Mouse (Mus musculus): Measurements from ENCODE around the gene Hbb-bh2. TPM values are rescaled to one million over a fixed set of nuclear protein-coding genes. Genes with fewer than 3 reads are reported as not detected.
"Not testable (repeated sequence)": the region's sequence is repeated elsewhere in the genome, so short reads cannot be mapped to it uniquely, and the experiment has no call there.

Hbb-bh2 gene
- total RNA-seq, 2 experiments from 2014 or later = not detected

DNA sequence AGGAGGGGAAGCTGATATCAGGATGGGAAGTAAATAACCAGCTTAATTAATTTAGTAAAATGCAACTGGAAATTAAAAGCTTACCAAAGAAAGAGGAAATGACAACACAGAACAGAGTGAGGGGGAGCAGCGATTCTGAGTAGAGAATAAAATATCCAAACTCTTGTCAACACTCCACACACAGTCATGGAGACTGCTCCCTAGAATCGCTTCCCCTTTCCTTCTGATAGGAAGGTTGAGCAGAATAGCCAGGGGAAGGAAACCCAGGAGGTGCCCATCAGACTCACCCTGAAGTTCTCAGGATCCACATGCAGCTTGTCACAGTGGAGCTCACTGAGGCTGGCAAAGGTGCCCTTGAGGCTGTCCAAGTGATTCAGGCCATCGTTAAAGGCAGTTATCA is 27.2 kb downstream of the Hbb-bh2 start:
- intact Hi-C loops (cut with DNase I); DNase-seq: not testable (repeated sequence)

DNA sequence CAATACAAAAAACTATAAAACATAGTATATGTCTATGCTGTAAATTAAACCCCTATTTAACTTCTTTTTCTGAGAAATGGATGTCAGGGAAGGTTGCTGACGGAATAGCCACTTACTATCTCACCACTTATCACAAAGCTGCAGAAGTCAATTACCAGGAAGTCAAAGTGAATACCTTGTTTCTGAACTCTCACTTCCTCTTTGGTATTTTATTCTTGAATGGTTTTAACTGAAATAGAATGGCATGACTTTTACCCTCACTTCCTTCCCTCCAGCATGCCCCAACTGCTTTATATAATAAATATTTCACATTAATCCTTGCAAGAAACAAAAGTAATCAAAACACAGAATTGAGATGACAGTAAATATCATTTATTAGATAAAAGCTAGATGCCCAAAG is 28.1 kb downstream of the Hbb-bh2 start:
- intact Hi-C loops (cut with DNase I) = no loop called here
- no peak for DNase-seq

DNA sequence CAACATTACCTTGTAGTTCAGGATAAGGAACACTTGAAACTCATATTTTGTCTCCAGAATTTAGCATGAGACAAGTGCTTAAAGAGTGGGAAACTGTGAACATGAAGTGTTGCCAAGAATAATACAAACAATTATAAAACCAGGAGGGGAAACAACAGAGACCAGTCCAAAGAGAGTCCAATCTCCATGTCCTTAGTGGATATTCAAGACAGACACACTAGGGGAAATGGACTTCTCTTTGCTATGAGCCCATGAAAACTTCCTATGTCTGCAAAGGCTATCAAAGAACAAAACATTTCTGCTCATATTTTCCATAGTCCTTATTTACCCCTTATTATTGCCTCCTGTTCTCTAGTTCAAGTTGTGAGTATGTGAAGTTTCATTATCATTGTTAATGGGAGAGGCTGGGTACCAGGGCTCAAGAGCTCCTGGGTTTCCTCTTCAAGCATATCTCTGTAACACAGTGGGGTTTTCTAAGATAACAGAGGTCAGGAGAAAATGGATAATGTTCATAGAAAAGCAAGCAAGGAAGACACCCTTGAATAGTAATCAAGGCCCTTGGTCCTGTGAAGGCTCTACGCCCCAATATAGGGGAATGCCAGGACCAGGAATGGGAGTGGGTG is 29.0 kb downstream of the Hbb-bh2 start:
- intact Hi-C loops (cut with DNase I) = no loop called here
- DNase-seq = no peak

DNA sequence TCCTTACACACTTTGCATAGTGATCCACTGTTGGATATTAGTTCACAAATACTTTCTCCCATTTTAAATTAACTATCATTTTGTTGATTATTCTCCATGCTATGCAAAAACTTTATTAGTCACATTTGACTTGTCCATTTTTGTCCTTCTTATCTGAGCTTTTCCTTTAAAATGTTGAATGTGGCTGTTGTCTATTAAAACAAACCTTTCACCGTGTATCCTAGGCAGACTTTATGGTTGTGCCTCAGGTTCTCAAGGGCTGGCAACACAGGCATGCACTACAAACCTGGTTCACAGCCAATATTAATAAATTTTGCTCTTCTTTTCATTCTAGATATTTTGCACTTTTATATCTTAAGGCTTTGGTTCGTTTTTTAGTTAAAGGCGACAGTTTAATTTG is 29.6 kb downstream of the Hbb-bh2 start:
- intact Hi-C loops (cut with DNase I) = no loop called here
- no peak for DNase-seq

DNA sequence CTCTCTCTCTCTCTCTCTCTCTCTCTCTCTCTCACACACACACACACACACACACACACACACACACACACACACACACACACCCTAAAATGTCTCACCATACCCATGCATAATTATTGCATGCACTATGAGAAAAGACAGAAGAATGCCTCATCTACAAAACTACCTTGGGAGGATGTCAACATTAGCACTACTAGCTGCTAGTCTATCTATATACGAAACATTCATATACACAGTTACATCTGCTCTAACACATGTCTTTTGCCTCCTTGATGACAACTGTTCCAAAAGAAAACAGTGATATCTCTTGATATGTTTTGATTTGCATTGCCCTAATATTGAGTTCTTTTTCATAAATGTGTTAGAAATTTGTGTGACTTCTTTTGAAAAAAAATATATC is 30.0 kb downstream of the Hbb-bh2 start:
- DNase-seq = no peak
- intact Hi-C loops (cut with DNase I) = no loop called here

DNA sequence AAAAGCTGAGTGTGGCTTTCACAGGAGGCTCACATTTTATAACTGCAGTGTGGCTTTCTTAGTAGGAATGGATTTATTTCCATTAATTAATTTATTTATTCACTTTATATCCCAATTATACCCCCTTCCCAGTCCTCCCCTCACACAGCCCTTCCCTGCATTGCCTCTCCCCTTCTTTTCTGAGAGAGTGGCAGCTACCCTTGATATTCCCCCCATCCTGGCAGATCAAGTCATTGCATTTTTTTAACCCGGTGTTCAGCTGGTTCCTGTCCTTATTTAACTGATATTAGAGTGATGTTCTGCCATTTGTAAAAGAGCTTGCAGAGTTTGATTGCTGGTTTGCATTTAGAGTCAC is 30.5 kb downstream of the Hbb-bh2 start:
- intact Hi-C loops (cut with DNase I) = no loop called here
- DNase-seq = no peak

DNA sequence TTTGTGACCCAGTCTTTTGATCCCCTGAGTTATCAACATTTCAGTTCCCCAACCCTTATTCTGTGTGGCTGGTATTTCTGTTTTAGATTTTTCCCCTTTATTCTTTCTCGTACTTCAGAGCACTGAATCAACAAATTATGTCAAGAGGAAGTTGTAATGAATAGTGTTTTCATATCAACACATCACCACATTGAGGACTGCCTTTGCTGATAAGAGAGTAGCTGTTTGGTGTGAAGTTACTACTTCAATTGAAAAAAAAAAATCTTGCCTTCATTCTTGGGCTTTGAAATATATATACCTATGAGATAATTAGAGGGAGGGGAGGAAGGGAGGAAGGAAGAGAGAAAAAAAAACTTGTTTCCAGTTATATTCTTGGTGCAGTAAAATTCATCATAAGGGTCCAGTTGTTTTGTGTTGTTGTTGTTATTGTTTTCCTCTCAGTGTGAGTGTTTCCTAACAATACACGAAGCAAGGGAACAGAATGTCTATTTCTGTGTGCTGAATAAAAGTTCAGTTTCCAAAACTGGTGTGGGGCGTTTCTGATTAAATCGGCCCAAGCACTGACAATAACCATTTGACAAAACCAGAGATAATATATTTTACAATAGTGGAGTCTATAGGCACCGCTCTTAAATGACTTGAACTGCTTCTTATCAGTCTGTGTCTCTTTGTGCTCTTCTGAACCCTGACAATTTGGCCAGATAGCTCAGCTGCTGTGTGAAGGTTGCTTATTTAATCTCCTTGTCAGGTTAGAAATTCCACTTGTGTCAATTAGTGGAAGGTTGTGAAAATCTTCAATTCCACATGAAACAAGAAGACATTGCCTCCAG is 31.1 kb downstream of the Hbb-bh2 start:
- DNase-seq = no peak
- intact Hi-C loops (cut with DNase I) = no loop called here

DNA sequence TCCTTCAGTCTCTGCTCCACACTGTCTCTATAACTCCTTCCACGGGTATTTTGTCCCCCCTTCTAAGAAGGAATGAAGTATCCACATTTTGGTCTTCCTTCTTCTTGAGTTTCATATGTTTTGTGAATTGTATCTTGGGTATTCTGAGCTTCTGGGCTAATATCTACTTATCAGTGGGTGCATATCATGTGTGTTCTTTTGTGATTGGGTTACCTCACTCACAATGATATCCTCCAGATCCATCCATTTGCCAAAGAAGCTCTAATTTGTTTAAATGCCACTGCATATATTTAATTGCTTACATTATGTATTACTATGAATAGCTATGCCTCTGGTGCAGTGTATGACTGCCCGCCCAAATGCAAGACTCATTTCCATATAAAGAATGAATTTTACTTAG is 32.2 kb downstream of the Hbb-bh2 start:
- DNase-seq; intact Hi-C loops (cut with DNase I): not testable (repeated sequence)

DNA sequence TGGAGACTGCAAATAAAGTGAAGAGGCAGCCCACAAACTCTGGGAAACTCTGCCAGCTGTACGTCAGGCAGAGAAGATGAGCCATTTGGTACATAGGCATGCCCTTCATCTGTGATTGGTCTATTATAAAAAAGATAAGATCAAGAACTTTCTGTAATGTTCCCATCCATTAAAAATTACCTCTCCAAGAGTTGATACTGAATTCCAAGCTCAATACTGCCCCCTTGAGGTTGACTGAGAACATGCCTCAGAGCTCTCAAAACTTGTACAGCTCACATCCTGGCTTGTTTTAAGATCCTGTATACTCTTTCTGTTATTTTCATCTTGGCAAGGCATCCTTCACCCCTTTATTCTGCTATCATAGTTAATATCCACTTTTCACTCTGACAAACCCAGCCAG is 33.5 kb downstream of the Hbb-bh2 start:
- intact Hi-C loops (cut with DNase I) = no loop called here
- DNase-seq = no peak

DNA sequence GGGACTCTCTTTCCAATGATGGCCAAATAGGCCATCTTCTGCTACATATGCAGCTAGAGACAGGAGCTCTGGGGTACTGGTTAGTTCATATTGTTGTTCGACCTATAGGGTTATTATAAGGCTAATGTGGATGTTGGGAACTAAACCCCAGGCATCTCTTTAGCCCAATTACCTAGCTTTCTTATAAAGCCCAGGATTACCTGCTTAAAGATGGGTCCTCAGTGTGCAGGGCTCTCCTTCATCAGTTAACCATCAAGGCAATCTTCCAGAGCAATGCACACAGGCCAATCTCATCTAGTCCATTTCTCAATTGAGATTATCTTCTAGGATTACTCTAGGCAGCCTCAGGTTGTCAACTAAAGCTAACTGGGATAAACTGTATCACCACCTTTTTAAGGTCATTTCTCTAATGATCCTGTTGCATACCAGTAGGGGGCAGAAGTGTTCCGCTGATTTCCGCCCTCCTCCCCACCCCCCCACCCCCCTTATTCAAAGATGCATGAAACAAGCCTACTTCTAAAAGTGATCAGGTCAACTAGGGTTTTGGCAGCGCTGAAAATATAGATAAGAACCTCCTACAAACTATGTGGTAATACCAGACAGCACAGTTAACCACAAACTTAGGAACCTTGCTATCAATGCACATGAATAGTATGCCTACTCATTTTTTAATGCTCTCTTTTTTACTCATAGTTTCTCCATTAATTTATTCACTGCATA is 47.5 kb downstream of the Hbb-bh2 start:
- intact Hi-C loops (cut with DNase I) = no loop called here
- DNase-seq = no peak

DNA sequence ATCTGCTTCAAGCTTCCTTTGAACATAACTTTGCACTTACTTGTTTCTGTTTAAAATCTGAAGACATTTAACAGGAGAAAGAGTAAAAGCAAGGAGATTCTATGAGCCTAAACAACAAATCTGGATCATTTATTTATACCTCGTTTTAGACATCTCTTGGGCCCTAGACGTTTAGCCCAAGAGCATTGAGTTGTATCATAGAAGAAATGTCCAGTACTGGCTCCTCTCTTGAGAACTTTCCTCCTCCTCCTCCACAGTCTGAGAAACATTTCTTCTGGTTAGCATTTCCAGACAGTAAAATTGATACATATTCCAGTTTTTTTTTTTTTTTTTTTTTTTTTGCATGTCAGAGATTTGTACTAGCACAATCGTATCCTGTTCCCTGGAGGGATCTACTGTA is 48.6 kb downstream of the Hbb-bh2 start, which contains the start of gene Olfr67:
Olfr67 (minus strand) TSS at position 101 of the 400 bp plus-strand sequence.
- intact Hi-C loops (cut with DNase I) = no loop called here
- no peak for DNase-seq

Other genes with a start within 250 kb of the Hbb-bh2 start
- gene Olfr619, start 239.9 kb downstream of the Hbb-bh2 start, total RNA-seq (2021) = not detected
- gene Olfr620, start 228.0 kb downstream of the Hbb-bh2 start, total RNA-seq (2021) = not detected
- gene Olfr622, start 197.8 kb downstream of the Hbb-bh2 start, total RNA-seq (2021) = not detected
- not detected for gene Olfr623, start 176.8 kb downstream of the Hbb-bh2 start, total RNA-seq (2021)
- gene Olfr624, start 169.3 kb downstream of the Hbb-bh2 start, total RNA-seq (2021) = not detected
- not detected for gene Olfr625-ps1, start 157.8 kb downstream of the Hbb-bh2 start, total RNA-seq (2021)
- gene Olfr243, start 125.8 kb downstream of the Hbb-bh2 start, total RNA-seq (2021) = not detected
- gene Olfr628, start 110.1 kb downstream of the Hbb-bh2 start, total RNA-seq (2021) = not detected
- gene Olfr629, start 95.6 kb downstream of the Hbb-bh2 start, total RNA-seq (2021) = not detected
- not detected for gene Olfr630, start 83.2 kb downstream of the Hbb-bh2 start, total RNA-seq (2021)
- gene Olfr69, start 68.9 kb downstream of the Hbb-bh2 start, total RNA-seq (2021) = not detected
- not detected for gene Olfr68, start 60.8 kb downstream of the Hbb-bh2 start, total RNA-seq (2021)
- not detected for gene Olfr67, start 48.7 kb downstream of the Hbb-bh2 start, total RNA-seq (2021)
- gene Hbb-bt, start 26.5 kb downstream of the Hbb-bh2 start, total RNA-seq (2021) = 10 to 100 TPM; 28.4 to 35.6 TPM
- 100 to 1,000 TPM; 266 to 399 TPM for gene Hbb-bs, start 12.4 kb downstream of the Hbb-bh2 start, total RNA-seq (2021)
- not detected for gene Hbb-bh1, start 2.6 kb upstream of the Hbb-bh2 start, total RNA-seq (2021)
- gene Hbb-y, start 12.7 kb upstream of the Hbb-bh2 start, total RNA-seq (2021) = not detected
- not detected for gene Olfr66, start 45.7 kb upstream of the Hbb-bh2 start, total RNA-seq (2021)
- not detected for gene Olfr64, start 54.0 kb upstream of the Hbb-bh2 start, total RNA-seq (2021)
- not detected for gene Olfr65, start 63.0 kb upstream of the Hbb-bh2 start, total RNA-seq (2021)
- not detected for gene Olfr631, start 88.3 kb upstream of the Hbb-bh2 start, total RNA-seq (2021)
- gene Olfr632, start 93.8 kb upstream of the Hbb-bh2 start, total RNA-seq (2021) = not detected
- gene Olfr633, start 103.9 kb upstream of the Hbb-bh2 start, total RNA-seq (2021) = not detected
- not detected for gene Olfr635, start 130.6 kb upstream of the Hbb-bh2 start, total RNA-seq (2021)
- gene Olfr638, start 158.2 kb upstream of the Hbb-bh2 start, total RNA-seq (2021) = not detected
- not detected for gene Olfr639, start 176.8 kb upstream of the Hbb-bh2 start, total RNA-seq (2021)
- gene Olfr640, start 185.1 kb upstream of the Hbb-bh2 start, total RNA-seq (2021) = not detected
- gene Olfr641, start 194.9 kb upstream of the Hbb-bh2 start, total RNA-seq (2021) = not detected
- gene Olfr642, start 212.1 kb upstream of the Hbb-bh2 start, total RNA-seq (2021) = not detected
- not detected for gene 4930516K23Rik, start 220.9 kb upstream of the Hbb-bh2 start, total RNA-seq (2021)
- gene Olfr644, start 231.3 kb upstream of the Hbb-bh2 start, total RNA-seq (2021) = not detected
- gene Olfr645, start 244.9 kb upstream of the Hbb-bh2 start, total RNA-seq (2021) = not detected